Mouse (Mus musculus) left cerebral cortex, postnatal 4 days (tissue): ENCODE results near the gene Olfr68. TPM values are rescaled to one million over a fixed set of nuclear protein-coding genes. Genes with fewer than 3 reads are reported as not detected.
"Not testable (repeated sequence)": the region's sequence is repeated elsewhere in the genome, so short reads cannot be mapped to it uniquely, and the experiment has no call there.

Experiments used
- DNase-seq: peaks from one replicate; pipeline ENCODE4 v3.0.0-alpha.2; 2022
- intact Hi-C: fragments of 180-260 bp; cut with DNase I; formaldehyde crosslinking; loops from one replicate; pipeline ENCODE4 v1.15.1; 2025
- total RNA-seq, 2 experiments: library from RNA; stranded (reverse); gene quantifications; 2 replicates each; pipeline ENCODE4 v1.2.3; 2021

The Olfr68 gene
- total RNA-seq = not detected

DNA sequence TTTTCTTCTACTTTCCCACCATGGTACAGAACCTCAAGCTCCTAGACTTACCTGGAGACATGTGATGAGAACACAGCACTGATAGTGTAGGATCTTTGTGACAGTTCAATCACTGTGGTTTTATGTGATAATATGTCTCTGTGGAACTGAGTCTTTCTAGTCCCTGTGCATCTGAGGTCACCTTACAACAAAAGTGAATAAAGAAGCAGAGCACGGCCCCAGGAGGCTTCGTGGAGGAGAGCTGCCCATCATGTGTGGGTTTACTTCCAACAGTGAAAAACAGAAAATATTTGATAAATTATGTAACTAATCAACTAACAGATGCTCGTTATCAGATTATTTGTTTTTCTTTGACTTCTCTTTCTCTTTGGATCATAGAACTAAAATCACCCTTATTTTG, at the start of gene Olfr68:
Gene Olfr68 (minus strand): TSS at position 101 of the 400 bp plus-strand sequence.
- intact Hi-C loops = no loop called here
- DNase-seq = no peak

- intact Hi-C loops = no loop called here
- no peak for DNase-seq
These were observed 48.3 kb upstream of the Olfr68 start, which contains the start of gene Hbb-bs for GRCm38 (mm10) chr7:103827808-103828207. Gene Hbb-bs, minus strand, starts transcription at chr7:103828096.

- intact Hi-C loops, DNase-seq: not testable (repeated sequence)
These were observed 47.6 kb upstream of the Olfr68 start for GRCm38 (mm10) chr7:103827139-103827538.

DNA sequence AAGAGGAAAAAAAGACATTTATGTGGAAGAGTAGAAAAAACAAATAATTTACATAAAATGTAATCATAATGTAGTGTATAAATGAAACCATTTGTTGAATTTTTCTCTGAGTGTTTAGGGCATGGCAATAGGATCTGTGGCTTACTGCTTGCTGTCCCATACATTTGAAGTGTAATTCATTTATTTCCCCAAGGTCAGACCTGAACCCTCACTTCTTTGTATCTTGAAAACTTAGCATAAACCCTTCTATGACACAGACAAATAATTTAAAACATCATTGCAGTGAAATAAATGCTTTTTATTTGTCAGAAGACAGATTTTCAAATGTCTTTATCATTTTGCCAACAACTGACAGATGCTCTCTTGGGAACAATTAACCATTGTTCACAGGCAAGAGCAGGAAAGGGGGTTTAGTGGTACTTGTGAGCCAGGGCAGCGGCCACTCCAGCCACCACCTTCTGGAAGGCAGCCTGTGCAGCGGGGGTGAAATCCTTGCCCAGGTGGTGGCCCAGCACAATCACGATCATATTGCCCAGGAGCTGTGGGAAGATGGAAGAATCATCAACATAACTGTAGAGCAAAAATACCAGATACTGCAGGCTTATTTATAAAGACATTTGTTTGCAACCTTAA, 46.9 kb upstream of the Olfr68 start:
- no peak for DNase-seq

DNA sequence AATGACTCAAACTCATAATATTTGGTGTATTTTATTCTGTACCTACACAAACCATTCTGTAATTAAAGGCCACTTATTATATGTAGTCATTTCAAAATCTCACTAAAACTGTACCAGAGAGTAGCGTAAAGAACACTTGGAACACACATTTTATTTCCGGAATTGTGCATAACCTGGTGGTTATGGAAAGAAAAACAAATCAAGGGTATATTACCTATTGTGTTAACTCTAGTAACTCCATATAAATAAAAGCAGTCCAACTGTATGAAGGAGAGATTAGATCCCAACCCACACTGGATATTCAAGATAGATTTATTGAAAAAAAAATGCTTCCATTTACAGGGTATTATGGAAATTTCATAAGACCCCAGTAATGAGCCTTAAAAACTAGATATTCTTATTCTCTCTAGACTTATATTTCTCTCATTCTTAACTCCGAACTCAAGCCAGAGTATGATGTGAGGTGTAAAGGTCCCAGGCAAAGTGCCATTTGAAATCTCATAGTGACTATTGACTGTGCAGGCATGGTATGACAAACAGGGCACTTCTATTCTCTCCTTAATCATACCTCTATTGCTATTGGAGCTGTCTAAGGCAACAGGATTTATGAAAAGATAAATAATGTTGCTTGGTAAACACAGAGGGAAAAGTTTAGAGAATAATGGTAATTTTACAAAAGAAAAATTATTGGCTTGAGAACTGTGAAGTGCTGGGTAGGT, 46.2 kb upstream of the Olfr68 start:
- no peak for DNase-seq
- intact Hi-C loops = no loop called here

More for the DNA sequence above, 46.9 kb upstream of the Olfr68 start:
- intact Hi-C loops = no loop called here

DNA sequence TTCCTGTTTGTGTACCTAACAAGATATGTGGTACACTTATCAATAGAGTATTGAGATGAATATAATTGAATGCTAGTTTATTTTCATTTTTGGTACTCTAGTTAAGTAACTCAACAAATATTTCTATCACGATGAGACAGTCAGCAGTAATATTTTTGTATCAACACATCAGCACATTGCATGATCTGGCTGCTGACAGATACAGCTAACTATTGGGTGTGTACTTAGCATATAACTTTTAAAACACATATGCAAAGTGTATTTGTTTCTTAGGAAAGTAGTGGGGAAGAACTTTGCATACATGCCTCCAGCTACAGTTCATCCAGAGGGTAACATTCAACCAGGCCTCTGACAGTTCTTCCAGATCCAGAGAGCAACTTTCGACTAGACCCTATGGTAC, 45.1 kb upstream of the Olfr68 start:
- intact Hi-C loops = no loop called here
- no peak for DNase-seq

DNA sequence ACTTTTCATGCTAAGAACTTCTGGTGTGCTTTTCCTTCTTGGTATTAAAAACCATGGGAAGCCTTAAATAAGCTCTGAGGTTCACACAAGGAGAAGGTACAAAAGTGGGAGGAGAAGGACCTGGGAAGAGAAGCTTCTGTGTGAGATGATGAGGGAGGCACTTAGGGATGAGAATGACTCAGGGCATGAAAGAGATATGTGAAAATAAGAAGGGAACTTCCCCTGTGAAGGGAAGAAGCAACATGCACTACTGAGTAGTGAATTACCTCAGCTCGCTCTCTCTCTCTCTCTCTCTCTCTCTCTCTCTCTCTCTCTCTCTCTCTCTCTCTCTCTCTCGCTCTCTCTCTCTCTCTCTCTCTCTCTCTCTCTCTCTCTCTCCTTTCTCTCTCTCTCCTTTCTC, 35.6 kb upstream of the Olfr68 start:
- DNase-seq, intact Hi-C loops: not testable (repeated sequence)

- intact Hi-C loops = no loop called here
- no peak for DNase-seq
These were observed 34.3 kb upstream of the Olfr68 start, which contains the start of gene Hbb-bt for GRCm38 (mm10) chr7:103813766-103814165. Gene Hbb-bt, minus strand, starts transcription at chr7:103813996.

- DNase-seq, intact Hi-C loops: not testable (repeated sequence)
These were observed 33.7 kb upstream of the Olfr68 start for GRCm38 (mm10) chr7:103813152-103813551.

GRCm38 (mm10) chr7:103812174-103812573, 32.7 kb upstream of the Olfr68 start:
- DNase-seq = no peak
- intact Hi-C loops = no loop called here

DNA sequence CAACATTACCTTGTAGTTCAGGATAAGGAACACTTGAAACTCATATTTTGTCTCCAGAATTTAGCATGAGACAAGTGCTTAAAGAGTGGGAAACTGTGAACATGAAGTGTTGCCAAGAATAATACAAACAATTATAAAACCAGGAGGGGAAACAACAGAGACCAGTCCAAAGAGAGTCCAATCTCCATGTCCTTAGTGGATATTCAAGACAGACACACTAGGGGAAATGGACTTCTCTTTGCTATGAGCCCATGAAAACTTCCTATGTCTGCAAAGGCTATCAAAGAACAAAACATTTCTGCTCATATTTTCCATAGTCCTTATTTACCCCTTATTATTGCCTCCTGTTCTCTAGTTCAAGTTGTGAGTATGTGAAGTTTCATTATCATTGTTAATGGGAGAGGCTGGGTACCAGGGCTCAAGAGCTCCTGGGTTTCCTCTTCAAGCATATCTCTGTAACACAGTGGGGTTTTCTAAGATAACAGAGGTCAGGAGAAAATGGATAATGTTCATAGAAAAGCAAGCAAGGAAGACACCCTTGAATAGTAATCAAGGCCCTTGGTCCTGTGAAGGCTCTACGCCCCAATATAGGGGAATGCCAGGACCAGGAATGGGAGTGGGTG, 31.8 kb upstream of the Olfr68 start:
- no peak for DNase-seq
- intact Hi-C loops = no loop called here

- intact Hi-C loops = no loop called here
- no peak for DNase-seq
These were observed 31.2 kb upstream of the Olfr68 start for GRCm38 (mm10) chr7:103810746-103811145.

DNA sequence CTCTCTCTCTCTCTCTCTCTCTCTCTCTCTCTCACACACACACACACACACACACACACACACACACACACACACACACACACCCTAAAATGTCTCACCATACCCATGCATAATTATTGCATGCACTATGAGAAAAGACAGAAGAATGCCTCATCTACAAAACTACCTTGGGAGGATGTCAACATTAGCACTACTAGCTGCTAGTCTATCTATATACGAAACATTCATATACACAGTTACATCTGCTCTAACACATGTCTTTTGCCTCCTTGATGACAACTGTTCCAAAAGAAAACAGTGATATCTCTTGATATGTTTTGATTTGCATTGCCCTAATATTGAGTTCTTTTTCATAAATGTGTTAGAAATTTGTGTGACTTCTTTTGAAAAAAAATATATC, 30.8 kb upstream of the Olfr68 start:
- no peak for DNase-seq

GRCm38 (mm10) chr7:103809801-103810155, 30.3 kb upstream of the Olfr68 start:
- DNase-seq = no peak
- intact Hi-C loops = no loop called here

More for the DNA sequence above, 30.8 kb upstream of the Olfr68 start:
- intact Hi-C loops = no loop called here

DNA sequence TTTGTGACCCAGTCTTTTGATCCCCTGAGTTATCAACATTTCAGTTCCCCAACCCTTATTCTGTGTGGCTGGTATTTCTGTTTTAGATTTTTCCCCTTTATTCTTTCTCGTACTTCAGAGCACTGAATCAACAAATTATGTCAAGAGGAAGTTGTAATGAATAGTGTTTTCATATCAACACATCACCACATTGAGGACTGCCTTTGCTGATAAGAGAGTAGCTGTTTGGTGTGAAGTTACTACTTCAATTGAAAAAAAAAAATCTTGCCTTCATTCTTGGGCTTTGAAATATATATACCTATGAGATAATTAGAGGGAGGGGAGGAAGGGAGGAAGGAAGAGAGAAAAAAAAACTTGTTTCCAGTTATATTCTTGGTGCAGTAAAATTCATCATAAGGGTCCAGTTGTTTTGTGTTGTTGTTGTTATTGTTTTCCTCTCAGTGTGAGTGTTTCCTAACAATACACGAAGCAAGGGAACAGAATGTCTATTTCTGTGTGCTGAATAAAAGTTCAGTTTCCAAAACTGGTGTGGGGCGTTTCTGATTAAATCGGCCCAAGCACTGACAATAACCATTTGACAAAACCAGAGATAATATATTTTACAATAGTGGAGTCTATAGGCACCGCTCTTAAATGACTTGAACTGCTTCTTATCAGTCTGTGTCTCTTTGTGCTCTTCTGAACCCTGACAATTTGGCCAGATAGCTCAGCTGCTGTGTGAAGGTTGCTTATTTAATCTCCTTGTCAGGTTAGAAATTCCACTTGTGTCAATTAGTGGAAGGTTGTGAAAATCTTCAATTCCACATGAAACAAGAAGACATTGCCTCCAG, 29.7 kb upstream of the Olfr68 start:
- no peak for DNase-seq
- intact Hi-C loops = no loop called here

- intact Hi-C loops = not testable (repeated sequence)
These were observed 28.6 kb upstream of the Olfr68 start for GRCm38 (mm10) chr7:103808120-103808519.

DNA sequence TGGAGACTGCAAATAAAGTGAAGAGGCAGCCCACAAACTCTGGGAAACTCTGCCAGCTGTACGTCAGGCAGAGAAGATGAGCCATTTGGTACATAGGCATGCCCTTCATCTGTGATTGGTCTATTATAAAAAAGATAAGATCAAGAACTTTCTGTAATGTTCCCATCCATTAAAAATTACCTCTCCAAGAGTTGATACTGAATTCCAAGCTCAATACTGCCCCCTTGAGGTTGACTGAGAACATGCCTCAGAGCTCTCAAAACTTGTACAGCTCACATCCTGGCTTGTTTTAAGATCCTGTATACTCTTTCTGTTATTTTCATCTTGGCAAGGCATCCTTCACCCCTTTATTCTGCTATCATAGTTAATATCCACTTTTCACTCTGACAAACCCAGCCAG, 27.4 kb upstream of the Olfr68 start:
- no peak for DNase-seq
- intact Hi-C loops = no loop called here

More at GRCm38 (mm10) chr7:103808120-103808519, 28.6 kb upstream of the Olfr68 start:
- DNase-seq = not testable (repeated sequence)

GRCm38 (mm10) chr7:103792669-103793388, 13.3 kb upstream of the Olfr68 start:
- intact Hi-C loops = no loop called here

DNA sequence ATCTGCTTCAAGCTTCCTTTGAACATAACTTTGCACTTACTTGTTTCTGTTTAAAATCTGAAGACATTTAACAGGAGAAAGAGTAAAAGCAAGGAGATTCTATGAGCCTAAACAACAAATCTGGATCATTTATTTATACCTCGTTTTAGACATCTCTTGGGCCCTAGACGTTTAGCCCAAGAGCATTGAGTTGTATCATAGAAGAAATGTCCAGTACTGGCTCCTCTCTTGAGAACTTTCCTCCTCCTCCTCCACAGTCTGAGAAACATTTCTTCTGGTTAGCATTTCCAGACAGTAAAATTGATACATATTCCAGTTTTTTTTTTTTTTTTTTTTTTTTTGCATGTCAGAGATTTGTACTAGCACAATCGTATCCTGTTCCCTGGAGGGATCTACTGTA, 12.2 kb upstream of the Olfr68 start, which contains the start of gene Olfr67:
Gene Olfr67 (minus strand): TSS at position 101 of the 400 bp plus-strand sequence.
- no peak for DNase-seq
- intact Hi-C loops = no loop called here

More at GRCm38 (mm10) chr7:103792669-103793388, 13.3 kb upstream of the Olfr68 start:
- DNase-seq = no peak

DNA sequence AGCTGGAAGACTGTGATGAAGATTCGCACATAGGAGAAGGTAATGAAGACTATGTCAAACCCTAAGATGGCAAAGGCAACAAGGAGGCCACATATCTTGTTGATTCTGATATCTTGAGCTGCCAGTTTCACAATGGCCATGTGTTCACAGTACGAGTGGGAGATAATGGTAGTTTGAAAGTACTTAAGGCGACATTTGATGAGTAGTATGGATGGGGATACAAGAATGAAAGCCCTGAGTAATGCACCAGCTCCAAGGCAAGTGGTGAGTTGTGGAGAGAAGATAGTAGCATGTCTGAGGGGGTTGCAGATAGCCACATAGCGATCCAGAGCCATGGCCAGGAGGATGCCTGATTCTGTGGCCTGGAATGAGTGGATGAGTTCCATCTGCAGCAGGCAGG, 1.8 kb downstream of the Olfr68 start:
- DNase-seq, intact Hi-C loops: not testable (repeated sequence)
